Mouse (Mus musculus) gastrocnemius, adult 18-20 months (tissue): ENCODE data around the gene Gm17581. TPM values are rescaled to one million over a fixed set of nuclear protein-coding genes. Genes with fewer than 3 reads are reported as not detected.
"Not testable (repeated sequence)": the region's sequence is repeated elsewhere in the genome, so short reads cannot be mapped to it uniquely, and the experiment has no call there.

Source experiments
- DNase-seq: peaks from one replicate; pipeline ENCODE4 v3.0.0; 2021; ENCODE audit warnings: low spot score
- total RNA-seq, 2 experiments: library from RNA; stranded (reverse); gene quantifications; 2 replicates each; pipeline ENCODE4 v1.2.3; 2021

Gene Gm17581
- total RNA-seq, 2 experiments from 2014 or later = not detected

DNA sequence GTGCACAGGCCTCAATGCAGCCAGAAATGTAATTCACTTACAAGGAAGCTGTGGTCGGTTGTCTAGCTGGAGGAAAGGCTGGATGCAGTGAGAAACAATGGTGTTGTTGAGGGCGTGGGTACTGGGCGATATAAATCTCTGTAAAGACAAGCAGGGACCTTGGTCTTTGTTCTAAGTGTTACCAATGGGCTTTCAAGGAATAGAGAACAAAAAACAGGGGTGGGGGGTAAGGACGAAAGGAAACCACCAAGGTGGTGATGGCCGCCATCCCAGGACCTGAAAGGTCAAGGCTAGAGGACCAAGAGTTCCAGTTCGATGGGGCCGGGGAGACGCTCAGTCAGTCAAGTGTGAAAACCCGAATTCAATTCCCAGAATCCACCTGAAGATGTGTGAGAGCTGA is 2.1 kb upstream of the Gm17581 start:
- DNase-seq = no peak

DNA sequence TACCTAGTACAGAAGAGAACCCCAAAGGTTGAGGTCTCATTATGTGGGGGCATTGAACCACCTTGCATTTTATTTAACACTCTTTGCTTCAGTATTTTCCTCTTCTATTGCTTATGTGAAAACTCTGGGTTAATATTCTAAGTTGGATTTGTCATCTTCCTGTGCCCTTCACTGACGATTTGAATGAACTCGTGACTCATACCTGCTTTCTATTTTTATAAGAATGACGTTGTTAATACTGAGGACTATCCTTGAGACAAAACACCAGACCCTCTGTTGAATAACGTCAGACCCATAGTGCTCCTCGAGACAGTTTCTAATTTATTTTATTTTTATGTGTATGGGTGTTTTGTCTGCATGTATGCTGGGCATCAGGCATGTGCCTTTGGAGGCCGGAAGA is 1.3 kb upstream of the Gm17581 start:
- no peak for DNase-seq

DNA sequence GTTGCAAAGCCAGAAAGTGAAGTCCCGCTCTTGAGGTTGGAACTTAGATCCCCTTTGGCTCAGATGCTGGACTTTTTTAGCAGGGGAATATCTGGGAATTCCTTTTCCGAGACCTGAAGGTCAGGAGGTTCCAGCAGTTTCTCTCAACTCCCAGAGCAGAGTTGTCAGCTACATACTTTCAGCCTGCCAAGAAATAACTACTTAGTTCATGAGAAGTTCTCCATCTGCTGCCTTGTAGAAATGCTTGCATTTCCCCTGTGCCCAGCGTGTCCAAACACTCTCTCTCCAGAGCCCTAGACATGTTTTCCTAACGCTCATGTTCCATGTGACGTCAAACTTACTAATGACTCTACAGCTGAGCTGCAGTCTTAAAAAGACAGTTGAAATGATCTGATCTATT is 586 bp downstream of the Gm17581 start:
- peak; percentile 48 for DNase-seq

DNA sequence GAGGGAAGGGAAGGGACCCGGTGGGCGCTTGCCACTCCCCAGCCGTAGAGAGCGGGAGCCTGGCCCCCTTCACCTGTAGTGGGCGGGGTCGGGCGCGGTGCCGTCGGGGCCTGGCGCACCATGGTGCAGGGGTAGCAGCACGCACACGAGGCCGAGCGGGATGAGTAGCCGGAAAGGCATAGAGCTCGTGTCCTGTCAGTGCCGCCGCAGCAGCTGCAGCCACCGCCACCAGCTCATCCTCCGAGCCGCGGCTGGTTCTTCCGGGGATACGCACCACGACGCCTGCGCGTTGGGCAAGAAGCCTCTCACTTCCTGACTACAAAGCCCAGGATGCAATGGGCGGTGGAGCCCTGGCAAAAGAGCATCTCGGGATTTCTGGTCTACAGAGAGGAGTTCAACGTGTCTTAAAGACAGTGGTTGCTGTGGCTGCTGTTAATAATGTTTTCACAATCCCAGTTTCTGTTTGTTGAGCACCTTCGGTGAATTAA is 6.5 kb downstream of the Gm17581 start, which contains the start of gene Edem2:
Edem2 (minus strand) TSS at position 318 of the 488 bp plus-strand sequence.
- peak; percentile 94 for DNase-seq

DNA sequence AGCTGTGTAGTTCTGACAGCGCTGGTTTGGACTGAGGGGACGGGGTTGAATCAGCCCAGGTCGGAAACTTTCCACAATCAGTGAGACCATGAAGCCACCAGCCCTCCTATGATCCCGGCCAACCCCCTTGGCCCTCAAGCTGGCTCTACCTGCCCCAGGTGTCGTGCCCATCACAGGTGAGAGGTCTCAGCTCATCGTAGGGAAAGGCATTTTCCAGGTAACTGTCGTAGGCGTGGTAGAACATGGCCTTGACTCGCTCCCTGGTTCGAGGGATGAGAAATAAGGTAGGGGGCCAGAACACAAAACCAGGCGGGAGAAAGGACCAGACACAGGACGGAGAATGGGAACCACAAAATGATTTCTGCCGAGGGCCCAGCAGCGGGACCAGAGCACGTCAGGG is 6.9 kb downstream of the Gm17581 start:
- no peak for DNase-seq

DNA sequence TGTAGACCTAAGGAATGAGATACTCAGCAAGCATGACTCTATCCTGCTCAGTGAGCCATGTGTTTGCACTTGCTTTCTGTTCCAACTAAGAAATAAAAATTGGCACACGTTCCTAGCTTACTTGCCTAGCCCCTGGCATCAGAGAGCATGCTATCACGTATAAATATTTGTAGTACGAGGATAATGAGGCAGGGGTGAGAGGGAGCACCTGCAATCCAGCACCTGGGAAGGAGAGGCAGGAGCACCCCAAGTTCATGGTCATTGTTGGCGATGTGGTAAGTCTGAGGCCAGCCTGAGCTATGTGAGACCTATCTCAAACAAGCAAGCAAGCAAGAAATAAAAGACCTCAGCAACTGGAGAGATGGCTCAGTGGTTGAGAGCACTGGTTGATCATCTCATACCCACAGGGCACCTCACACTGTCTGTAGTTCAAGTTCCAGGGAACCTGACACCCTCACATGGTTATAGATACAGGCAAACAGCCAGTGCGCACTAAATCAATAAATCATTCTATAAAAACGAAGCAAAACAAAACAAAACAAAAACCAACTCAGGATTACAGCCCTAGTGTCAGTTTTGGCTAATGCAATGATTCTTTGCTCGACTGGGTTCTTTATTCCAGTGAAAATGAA is 7.8 kb downstream of the Gm17581 start:
- DNase-seq = no peak

DNA sequence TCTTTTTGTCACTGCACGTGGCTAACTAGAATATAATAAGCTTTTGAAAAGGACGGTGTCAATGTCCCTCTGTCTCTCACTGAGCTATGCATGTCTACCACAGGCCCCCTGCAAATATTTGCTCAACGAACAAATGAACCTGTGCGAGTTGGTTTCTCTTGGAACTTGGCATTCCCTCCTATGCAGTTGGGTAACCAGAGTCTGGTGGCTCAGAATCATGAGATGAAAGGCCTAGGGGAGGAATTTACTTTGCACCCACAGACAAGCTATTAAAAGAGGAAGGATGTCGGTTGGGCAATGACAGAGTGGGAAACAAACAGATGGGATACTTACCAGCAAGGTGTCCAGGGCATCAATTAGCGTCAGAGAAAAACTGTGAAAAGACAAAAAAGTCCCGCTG is 9.4 kb downstream of the Gm17581 start:
- DNase-seq = no peak

DNA sequence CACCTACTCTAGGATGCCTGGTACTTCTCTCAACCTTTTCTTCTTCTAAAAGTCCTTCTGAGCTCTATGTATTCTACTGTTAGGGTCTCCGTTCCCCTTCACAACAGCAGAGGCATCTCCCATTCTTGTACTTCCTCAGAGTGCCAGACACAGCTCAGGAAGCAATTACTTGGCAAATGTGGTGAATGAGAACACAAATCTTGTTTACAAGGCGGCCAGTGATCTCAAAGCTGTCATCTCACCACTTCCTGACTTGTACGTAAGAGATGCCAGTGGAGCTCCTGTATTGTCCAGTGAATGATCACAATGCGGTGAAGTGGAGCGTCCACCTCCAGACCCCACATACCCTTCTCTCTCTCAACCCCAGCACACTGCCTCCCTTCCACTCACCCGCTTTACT is 11.1 kb downstream of the Gm17581 start:
- DNase-seq = no peak

DNA sequence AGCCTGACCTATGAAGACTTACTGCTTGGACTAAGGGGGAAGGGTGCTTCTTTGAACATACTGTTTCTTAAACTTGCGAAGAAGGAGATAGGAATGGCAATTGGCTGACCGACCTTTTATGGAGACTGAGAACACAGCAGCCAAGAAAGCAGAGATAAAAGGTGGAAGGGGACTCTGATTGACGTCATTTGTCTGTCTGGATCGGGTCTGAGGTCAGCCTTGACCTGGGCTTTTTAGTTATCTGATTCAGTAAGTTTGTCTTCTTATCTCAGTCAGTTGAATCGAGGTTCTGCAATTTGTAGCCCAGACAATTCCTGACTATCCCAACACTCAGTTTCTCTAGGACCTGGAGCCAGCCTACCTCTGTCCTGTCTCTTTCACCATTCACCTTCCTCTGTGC is 11.6 kb downstream of the Gm17581 start:
- no peak for DNase-seq

DNA sequence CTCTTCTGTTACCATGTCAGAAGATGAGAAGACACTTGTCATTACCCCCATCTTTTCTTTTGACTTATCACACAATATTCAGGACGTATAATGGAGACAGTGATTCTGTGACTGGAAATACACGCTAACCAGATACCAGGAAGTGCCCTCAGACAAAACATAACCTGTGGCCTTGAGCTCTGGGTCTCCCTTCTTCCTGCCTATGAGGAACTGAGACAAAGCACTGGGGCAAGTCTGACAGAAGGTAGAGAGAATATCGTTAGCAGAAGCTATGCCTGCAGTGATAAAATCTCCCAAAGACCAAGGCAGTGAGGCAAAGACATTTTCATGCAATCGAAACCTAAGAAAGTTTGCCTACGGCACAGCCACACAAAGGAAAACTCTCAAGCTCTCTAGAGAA is 15.1 kb downstream of the Gm17581 start:
- DNase-seq = no peak

DNA sequence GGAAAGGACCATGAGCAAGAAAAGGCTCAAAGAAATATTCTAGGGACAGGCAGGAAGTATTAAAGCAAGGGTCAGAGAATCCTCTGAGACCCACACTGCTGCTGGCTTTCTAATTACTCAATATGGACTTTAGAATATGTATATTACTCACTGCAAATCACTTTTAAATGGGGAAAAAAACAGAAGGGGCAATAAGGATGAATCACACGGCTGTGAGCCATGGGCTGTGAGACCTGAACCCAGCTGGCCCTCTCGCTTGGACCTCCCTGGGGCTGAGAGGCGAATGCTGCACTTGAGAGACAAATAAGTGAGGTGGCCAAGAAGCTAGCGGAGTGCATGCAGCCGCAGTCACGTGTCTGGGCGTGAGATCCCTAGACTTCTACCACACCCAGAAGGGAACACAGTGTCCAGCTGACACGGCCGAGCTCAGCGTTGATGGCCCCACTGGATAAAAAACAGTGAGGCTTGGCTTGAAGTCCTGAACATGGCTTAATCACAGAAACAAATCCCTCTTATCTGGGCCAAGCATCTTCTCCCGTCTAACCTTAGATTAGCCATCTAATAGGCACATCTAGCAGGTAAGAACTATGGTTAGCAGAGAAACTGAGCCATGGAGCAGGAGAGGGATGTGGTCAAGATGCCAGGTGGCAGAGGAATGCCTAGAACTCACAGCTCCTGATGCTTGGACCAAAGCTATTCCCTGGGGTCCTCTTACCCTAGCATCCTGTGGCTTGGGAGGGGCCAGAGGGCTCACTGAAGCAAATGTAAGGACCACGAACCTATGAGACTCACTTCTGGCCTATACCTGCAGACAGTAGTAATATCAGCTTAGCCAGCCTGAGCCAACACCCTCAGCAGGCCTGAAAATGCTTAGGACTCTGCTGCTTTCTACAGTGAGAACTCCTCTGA is 18.3 kb downstream of the Gm17581 start:
- peak; percentile 86 for DNase-seq

DNA sequence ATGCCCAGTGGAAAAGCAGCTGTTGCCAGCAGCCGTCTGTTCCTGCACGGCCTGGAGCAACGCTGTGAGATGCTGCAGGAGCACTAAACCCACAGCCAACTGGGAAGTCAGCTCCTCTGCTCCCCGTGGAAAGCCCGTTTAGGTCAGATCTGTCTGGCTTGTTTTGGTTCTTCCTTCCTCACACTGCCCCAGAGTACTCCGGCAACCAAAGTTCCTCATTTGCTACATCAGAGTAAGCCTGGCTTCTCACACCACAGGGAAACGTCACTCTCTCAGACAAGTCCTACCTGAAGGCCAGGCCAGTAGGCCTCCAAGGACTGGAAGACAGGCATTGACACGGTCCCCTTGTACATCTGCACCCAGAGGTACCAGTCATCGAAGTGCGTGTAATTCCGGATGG is 25.1 kb downstream of the Gm17581 start:
- DNase-seq = no peak

DNA sequence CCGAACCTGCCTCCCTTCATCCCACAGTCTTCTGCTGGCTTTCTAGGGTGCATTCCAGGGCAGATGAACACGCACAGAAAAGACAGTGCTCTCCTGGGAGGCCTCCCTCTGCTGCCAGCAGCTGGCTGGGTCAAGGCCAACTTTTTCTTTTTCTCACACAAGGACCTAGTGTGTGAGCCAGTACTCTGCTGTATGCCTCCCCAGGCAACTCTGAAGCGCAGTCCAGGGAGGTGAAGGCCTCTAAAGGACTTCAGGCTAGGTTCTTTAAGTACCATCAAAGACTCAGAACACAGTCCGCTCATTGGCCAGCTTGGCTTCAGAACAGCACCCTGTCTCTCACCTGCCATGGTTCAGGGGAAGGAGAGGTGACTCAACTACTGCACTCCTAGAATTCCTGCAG is 28.4 kb downstream of the Gm17581 start:
- DNase-seq = peak; percentile 80

DNA sequence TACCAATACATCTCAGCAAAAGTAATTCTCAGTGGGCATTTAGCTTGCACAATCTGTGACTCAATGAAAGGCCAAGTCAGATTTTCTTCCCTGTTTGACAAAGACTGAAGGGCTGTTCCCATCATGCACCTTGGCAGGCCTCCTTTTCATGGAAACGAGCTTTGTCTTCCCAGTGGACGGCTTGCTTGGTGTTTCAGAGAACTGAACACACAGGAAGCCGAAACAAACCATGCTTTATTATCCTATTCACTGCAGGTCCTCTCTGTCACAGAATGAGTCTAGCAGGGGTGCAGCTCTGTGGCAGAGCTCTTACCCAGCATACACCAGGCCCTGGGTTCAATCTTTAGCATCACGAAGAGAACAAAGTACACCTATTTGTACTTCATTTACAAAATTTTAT is 32.0 kb downstream of the Gm17581 start:
- DNase-seq = peak; percentile 42

DNA sequence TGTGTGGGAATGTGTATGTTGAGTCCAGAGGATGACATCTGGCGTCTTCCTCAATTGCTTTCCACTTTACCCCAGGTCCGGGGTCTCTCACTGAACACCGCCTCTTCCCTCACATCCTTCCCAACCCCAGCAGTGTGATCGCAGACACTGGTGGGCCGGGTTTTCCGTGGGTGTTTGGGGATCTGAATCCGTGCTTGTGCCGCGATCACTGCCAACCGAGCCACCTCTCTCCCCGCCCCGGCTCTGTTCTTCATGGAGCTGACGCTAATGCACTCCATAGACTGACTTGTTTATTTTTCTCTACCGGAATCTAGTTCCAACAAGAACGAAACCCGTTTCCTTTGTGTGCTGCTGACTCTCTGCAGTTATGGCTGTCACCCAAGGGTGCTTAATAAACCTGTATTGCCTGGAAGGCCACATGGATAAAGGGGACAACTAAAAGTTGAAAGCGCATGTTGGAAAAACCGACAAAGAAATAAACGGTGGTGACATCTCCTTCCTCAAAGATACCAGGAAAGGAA is 34.2 kb downstream of the Gm17581 start:
- DNase-seq = no peak

DNA sequence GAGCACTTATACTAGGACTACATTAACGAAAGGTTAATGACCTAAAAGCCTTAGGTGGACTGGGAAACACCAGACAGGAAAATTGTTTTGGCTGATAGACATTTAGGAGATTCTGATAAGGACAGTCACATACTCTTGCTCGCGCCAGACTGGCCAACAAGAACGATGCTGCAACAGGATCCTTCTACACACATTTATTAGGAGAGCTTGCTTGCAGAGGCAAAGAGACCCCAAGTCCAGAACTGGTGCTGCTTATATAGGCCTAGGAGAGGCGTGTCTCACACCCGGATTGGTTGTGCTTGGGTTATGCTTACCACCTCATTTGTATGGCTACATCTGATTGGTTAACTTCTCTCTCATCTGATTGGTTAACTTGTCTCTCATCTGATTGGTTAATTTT is 37.2 kb downstream of the Gm17581 start:
- DNase-seq = not testable (repeated sequence)

DNA sequence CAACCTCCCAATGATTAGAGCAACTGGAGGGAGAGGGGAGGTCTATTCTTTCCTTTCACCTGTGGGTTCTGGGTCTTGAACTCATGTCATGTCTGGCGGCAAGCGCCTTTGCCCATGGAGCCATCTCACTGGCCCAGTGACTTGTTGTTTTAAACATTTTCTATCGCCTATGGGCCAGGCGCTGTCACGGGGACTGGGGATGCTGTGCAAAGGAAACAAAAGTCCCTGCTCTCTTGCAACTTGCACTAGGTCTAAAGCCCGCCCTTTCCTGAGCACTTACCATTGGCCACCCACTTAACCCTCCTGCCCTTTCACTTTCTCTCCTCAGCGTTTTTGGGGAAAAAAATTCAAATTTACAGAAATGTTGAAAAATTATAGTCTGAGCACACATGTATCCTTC is 38.8 kb downstream of the Gm17581 start:
- DNase-seq = no peak

DNA sequence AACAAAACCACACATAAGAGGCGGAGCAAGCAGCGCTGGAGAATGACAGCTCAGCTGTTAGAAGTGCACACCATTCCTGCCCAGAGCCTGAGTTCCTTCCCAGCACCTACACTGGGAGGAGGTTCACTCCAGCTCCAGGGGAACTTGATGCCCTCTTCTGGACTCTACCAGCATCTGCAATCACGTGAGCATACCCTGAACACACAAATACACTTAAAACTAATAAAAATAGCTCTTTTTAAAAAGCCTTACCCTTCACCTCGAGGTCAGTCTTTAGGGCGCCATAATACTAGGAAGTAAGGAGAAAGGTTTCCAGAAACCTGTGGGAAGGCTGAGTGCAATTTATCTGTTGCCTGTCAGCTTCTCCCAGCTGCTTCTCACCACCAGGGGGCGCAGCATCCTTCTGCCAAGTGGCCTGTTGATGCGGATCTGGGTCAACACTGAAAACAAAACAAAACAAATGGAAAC is 39.5 kb downstream of the Gm17581 start:
- peak; percentile 91 for DNase-seq

DNA sequence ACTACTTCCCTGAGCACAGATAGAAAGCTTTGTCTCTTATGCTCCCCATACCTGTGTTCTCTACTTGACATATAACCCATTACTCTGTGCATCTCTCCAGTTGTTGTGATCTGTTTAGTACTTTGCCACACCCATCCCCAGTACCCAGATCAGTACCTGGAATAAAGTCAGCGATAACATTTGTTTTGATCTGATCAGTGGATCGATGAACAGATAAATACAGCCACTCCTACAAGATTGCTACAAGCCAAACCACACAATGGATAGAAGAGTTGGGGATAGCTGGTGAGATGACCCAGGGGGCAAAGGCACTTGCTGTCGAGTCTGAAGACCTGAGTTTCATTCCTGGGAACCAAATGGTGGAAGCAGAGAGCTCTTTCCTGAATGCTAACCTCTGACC is 40.4 kb downstream of the Gm17581 start:
- DNase-seq = no peak

DNA sequence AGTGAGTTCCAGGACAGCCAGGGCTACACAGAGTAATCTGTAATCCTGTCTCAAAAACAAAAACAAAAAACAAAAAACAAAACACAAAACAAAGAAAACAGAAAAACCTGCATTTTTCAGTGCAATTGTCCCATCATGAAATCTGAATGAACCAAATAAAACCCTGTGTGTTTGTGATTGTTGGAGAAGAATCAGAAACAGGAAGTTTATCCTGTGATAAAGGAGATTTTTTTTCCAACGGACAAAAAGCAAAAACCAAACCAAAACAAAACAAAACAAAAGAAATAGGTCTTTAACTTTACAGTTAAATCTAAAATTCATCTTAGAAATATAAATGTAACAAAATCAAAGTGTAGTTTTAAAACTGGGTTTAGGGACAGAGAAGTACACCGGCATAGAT is 41.1 kb downstream of the Gm17581 start:
- DNase-seq = no peak

DNA sequence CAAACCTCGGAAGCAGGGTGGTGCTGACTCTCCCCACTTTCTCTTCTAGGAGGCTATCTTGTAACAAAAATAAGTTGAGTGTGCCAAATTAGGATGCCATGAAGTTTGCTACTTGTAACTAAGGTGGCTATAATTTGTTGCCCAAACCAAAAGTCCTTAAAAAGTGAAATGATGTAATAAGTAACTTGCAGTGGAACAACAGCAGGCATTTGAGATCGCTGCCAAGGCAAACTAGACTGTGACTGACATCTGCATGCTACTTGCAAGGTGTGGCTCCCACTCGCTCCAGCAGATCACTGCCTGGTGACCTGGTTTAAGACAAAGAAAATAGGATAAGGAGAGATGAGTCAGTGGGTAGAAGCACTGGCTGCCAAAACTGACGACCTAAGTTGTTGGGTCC is 42.5 kb downstream of the Gm17581 start:
- no peak for DNase-seq

DNA sequence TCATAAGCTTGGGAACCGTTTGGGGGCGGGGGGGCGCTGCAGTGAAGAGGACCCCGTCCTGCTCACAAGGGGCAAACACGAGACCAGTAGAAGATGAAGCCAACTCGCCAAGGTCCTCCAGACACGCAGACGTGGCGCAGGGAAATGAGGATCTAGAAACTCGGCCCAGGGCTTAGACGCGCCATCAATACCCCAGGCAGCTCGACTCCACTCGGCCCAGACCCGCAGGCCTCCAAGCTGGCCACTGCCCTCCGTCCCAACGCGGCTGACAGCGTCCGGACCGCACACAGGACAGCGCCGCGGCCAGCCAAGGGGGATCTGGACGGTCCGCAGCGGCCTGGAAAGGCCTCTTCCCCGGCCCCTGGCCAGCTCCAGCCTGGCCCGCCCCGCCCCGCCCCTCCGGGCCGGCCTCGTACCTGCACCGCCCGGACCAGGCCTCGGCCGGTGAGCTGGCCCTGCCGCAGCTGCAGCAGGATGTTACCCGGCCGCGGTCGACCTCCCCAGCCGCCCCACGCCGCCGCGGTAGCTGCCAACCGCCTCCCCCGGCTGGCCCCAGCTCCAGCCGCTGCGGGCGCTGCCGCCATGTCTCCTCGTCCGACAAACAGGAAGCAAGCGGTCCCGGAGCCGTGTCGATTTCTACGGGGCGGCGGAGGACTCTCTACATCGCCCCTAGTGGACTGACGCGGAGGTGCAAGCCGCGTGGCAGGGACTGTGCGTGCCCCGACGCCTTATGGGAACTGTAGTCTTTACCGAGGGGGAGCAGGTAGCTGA is 43.8 kb downstream of the Gm17581 start, which contains the start of gene Trpc4ap:
Trpc4ap (minus strand) TSS at position 662 of the 771 bp plus-strand sequence.
- DNase-seq = peak; percentile 97
